Mouse (Mus musculus): Measurements from ENCODE around the gene Ppm1k. TPM values are rescaled to one million over a fixed set of nuclear protein-coding genes. Genes with fewer than 3 reads are reported as not detected.

Gene Ppm1k
- polyA plus RNA-seq, 1 experiment from 2014 or later = 6.5 TPM

GRCm38 (mm10) chr6:57526933-57527332 is 8.3 kb downstream of the Ppm1k start:
- Histone ChIP-seq H3K4me3 (ENCODE audit: low read depth, low read length) (no peak overlapping the region), H3K4me2 (replicated peaks; ENCODE audit: low read depth, low read length) (no peak overlapping the region), H3K9ac (replicated peaks; ENCODE audit: low read depth, low read length) (no peak overlapping the region), H3K36me3 (ENCODE audit: control insufficient read depth, insufficient read depth, low read length) (no peaks in the 10 kb centered on the region), H3K4me1 (ENCODE audit: control insufficient read depth, insufficient read depth, low read length) (no peaks in the 10 kb centered on the region), H3K27ac (ENCODE audit: low read length) (no peak overlapping the region), H3K9me3 (ENCODE audit: control insufficient read depth, low read depth, low read length) (no peaks in the 10 kb centered on the region), H3K27me3 (ENCODE audit: control insufficient read depth, insufficient read depth, low read length) (no peaks in the 10 kb centered on the region)
- ATAC-seq (ENCODE audit: insufficient number of reproducible peaks, insufficient read depth, low FRiP score, low read depth) = no peak
- 84% methylated on average over 2 of the region's 2 CpGs for WGBS

DNA sequence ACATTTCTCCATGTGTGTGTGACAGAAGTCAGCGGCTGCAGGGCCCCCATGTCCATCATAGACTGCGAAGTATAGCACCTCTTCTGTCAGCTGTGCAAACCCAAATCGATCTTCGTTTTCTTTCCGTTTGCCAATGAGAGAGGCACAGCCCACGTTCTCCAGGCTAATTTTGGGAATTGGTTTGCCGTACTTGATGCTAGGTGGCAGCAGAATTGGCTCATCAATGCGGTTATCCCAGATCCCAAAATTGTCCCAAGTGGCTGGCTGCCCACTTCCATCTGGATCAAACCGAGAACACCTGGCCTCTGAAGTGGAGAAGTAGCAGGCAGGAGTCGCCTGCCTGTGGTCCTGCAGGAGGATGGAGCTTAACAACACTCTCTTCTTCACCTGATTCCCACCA is 10.5 kb downstream of the Ppm1k start:
- WGBS = 88% methylated on average over 10 of the region's 10 CpGs
- Histone ChIP-seq H3K9ac (replicated peaks; ENCODE audit: low read depth, low read length) (no peak overlapping the region), H3K27me3 (ENCODE audit: control insufficient read depth, insufficient read depth, low read length) (no peaks in the 10 kb centered on the region), H3K36me3 (ENCODE audit: control insufficient read depth, insufficient read depth, low read length) (no peaks in the 10 kb centered on the region), H3K9me3 (ENCODE audit: control insufficient read depth, low read depth, low read length) (no peaks in the 10 kb centered on the region), H3K27ac (ENCODE audit: low read length) (no peak overlapping the region), H3K4me2 (replicated peaks; ENCODE audit: low read depth, low read length) (no peak overlapping the region), H3K4me1 (ENCODE audit: control insufficient read depth, insufficient read depth, low read length) (no peaks in the 10 kb centered on the region), H3K4me3 (ENCODE audit: low read depth, low read length) (no peak overlapping the region)
- no peak for ATAC-seq (ENCODE audit: insufficient number of reproducible peaks, insufficient read depth, low FRiP score, low read depth)

DNA sequence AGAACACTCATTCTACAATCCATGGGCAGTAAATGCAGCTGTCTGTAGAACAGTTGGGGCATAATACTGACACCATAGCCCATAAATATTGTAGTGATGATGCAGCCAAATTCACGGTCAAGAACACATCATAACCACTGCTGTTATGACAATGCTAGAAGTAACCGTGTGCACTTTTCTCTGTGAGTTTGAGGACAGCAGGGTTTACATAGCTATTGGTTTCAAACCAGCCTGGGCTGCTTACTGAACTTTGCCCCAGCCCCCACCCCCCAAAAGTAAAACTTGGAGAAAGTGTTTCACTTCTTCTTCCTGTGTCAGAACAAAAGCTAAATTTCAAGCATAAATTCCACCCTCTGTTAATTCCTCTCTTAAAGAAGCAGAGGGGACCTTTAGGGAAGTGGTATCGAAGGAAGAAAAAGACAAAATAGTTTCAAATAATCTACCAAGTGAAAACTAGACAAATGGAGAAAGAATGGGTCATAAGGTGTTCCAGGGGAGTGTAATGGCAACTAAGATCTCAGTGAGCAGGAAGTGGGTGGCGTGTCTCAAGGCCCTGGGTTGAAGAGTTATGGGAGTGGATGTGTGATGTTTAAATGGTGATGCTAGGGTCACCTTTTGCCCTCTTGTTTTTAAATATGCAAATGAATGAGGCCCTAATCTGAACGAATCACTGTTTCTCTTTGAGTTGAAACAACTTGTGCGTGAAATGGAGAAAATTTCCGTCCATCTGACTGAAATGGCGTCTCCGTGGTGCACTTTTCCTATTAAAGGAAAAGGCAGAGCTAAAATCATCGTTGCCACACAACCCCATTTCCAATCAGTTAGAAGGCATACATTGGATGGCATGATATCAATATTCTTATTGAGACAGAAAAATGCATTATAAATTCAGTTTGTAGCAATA is 14.3 kb downstream of the Ppm1k start:
- 84% methylated on average over 10 of the region's 10 CpGs for WGBS
- Histone ChIP-seq H3K4me1 (ENCODE audit: control insufficient read depth, insufficient read depth, low read length) (no peaks in the 10 kb centered on the region), H3K27ac (ENCODE audit: low read length) (no peak overlapping the region), H3K9me3 (ENCODE audit: control insufficient read depth, low read depth, low read length) (no peaks in the 10 kb centered on the region), H3K9ac (replicated peaks; ENCODE audit: low read depth, low read length) (no peak overlapping the region), H3K36me3 (ENCODE audit: control insufficient read depth, insufficient read depth, low read length) (no peaks in the 10 kb centered on the region), H3K4me3 (ENCODE audit: low read depth, low read length) (no peak overlapping the region), H3K4me2 (replicated peaks; ENCODE audit: low read depth, low read length) (no peak overlapping the region), H3K27me3 (ENCODE audit: control insufficient read depth, insufficient read depth, low read length) (no peaks in the 10 kb centered on the region)
- ATAC-seq (ENCODE audit: insufficient number of reproducible peaks, insufficient read depth, low FRiP score, low read depth) = no peak

GRCm38 (mm10) chr6:57514035-57514374 is 21.3 kb downstream of the Ppm1k start:
- Histone ChIP-seq H3K27ac (ENCODE audit: low read length) (no peak overlapping the region), H3K4me1 (ENCODE audit: control insufficient read depth, insufficient read depth, low read length) (no peaks in the 10 kb centered on the region), H3K9me3 (ENCODE audit: control insufficient read depth, low read depth, low read length) (no peaks in the 10 kb centered on the region), H3K4me3 (ENCODE audit: low read depth, low read length) (no peak overlapping the region), H3K27me3 (ENCODE audit: control insufficient read depth, insufficient read depth, low read length) (no peaks in the 10 kb centered on the region), H3K36me3 (ENCODE audit: control insufficient read depth, insufficient read depth, low read length) (peaks cover 6% of the 10 kb centered on the region), H3K4me2 (replicated peaks; ENCODE audit: low read depth, low read length) (no peak overlapping the region), H3K9ac (replicated peaks; ENCODE audit: low read depth, low read length) (no peak overlapping the region)
- ATAC-seq (ENCODE audit: insufficient number of reproducible peaks, insufficient read depth, low FRiP score, low read depth) = no peak
- 16% methylated on average over 4 of the region's 4 CpGs for WGBS

GRCm38 (mm10) chr6:57513351-57514034 is 21.8 kb downstream of the Ppm1k start:
- ATAC-seq (ENCODE audit: insufficient number of reproducible peaks, insufficient read depth, low FRiP score, low read depth) = no peak
- no peaks in the 10 kb centered on the region for H3K27me3 ChIP-seq (ENCODE audit: control insufficient read depth, insufficient read depth, low read length)
- H3K4me1 ChIP-seq (ENCODE audit: control insufficient read depth, insufficient read depth, low read length) = no peaks in the 10 kb centered on the region
- H3K4me3 ChIP-seq (ENCODE audit: low read depth, low read length) = no peak overlapping the region
- no peaks in the 10 kb centered on the region for H3K9me3 ChIP-seq (ENCODE audit: control insufficient read depth, low read depth, low read length)
- no peak overlapping the region for H3K27ac ChIP-seq (ENCODE audit: low read length)
- peaks cover 6% of the 10 kb centered on the region for H3K36me3 ChIP-seq (ENCODE audit: control insufficient read depth, insufficient read depth, low read length)
- WGBS = 27% methylated on average over 7 of the region's 7 CpGs
- no peak overlapping the region for H3K4me2 ChIP-seq (replicated peaks; ENCODE audit: low read depth, low read length)
- no peak overlapping the region for H3K9ac ChIP-seq (replicated peaks; ENCODE audit: low read depth, low read length)

DNA sequence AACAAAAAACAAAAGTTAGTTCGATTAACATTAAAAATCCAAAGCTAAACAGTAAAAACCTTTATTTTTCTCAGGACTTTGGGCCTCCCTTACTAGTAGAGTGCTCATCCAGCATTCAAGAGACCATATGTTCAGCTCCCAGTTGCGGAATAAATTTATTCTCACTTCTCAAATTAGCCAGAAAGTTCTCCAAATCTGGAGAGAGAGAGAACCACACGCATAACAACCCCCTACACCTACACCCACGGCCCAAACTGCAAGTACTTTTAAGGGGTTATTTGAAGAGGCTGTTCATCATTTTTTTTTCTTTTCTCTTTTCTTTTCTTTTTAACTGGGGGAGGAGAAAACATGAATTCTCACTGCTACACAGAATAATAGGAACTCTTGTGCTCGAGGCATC is 23.4 kb downstream of the Ppm1k start:
- no peak overlapping the region for H3K27ac ChIP-seq (ENCODE audit: low read length)

GRCm38 (mm10) chr6:57503662-57504379 is 31.4 kb downstream of the Ppm1k start:
- ATAC-seq (ENCODE audit: insufficient number of reproducible peaks, insufficient read depth, low FRiP score, low read depth) = no peak
- Histone ChIP-seq H3K4me1 (ENCODE audit: control insufficient read depth, insufficient read depth, low read length) (no peaks in the 10 kb centered on the region), H3K36me3 (ENCODE audit: control insufficient read depth, insufficient read depth, low read length) (no peaks in the 10 kb centered on the region), H3K27me3 (ENCODE audit: control insufficient read depth, insufficient read depth, low read length) (no peaks in the 10 kb centered on the region), H3K4me3 (ENCODE audit: low read depth, low read length) (no peak overlapping the region), H3K4me2 (replicated peaks; ENCODE audit: low read depth, low read length) (no peak overlapping the region), H3K9me3 (ENCODE audit: control insufficient read depth, low read depth, low read length) (no peaks in the 10 kb centered on the region), H3K9ac (replicated peaks; ENCODE audit: low read depth, low read length) (no peak overlapping the region), H3K27ac (ENCODE audit: low read length) (no peak overlapping the region)
- WGBS = 60% methylated on average over 3 of the region's 3 CpGs

More for the DNA sequence above, 23.4 kb downstream of the Ppm1k start:
- Histone ChIP-seq H3K27me3 (ENCODE audit: control insufficient read depth, insufficient read depth, low read length) (no peaks in the 10 kb centered on the region), H3K4me3 (ENCODE audit: low read depth, low read length) (no peak overlapping the region), H3K4me2 (replicated peaks; ENCODE audit: low read depth, low read length) (no peak overlapping the region), H3K9me3 (ENCODE audit: control insufficient read depth, low read depth, low read length) (no peaks in the 10 kb centered on the region), H3K9ac (replicated peaks; ENCODE audit: low read depth, low read length) (no peak overlapping the region), H3K36me3 (ENCODE audit: control insufficient read depth, insufficient read depth, low read length) (peaks cover 6% of the 10 kb centered on the region), H3K4me1 (ENCODE audit: control insufficient read depth, insufficient read depth, low read length) (no peaks in the 10 kb centered on the region)
- no peak for ATAC-seq (ENCODE audit: insufficient number of reproducible peaks, insufficient read depth, low FRiP score, low read depth)
- WGBS = 85% methylated on average over 5 of the region's 5 CpGs

- WGBS = 59% methylated on average over 2 of the region's 2 CpGs
- Histone ChIP-seq H3K36me3 (ENCODE audit: control insufficient read depth, insufficient read depth, low read length) (no peaks in the 10 kb centered on the region), H3K4me1 (ENCODE audit: control insufficient read depth, insufficient read depth, low read length) (no peaks in the 10 kb centered on the region), H3K27ac (ENCODE audit: low read length) (no peak overlapping the region), H3K9me3 (ENCODE audit: control insufficient read depth, low read depth, low read length) (no peaks in the 10 kb centered on the region), H3K9ac (replicated peaks; ENCODE audit: low read depth, low read length) (no peak overlapping the region), H3K4me2 (replicated peaks; ENCODE audit: low read depth, low read length) (no peak overlapping the region), H3K27me3 (ENCODE audit: control insufficient read depth, insufficient read depth, low read length) (no peaks in the 10 kb centered on the region), H3K4me3 (ENCODE audit: low read depth, low read length) (no peak overlapping the region)
- no peak for ATAC-seq (ENCODE audit: insufficient number of reproducible peaks, insufficient read depth, low FRiP score, low read depth)
Measured at GRCm38 (mm10) chr6:57499209-57499608, 36.1 kb downstream of the Ppm1k start.
